Mouse (Mus musculus) C2C12 (cell line): Measurements from ENCODE around the gene Rab8b.

Source experiments
- CTCF ChIP-seq: IDR thresholded peaks from one replicate; pipeline ENCODE4 v1.5.1; 2011; ENCODE audit not compliant: control insufficient read depth, insufficient read depth, insufficient read length
- MYOD1 ChIP-seq: IDR thresholded peaks from one replicate; pipeline ENCODE4 v1.6.1; 2011; ENCODE audit warnings: low read depth; ENCODE audit not compliant: control insufficient read depth, insufficient read length
- MYOG ChIP-seq: IDR thresholded peaks from one replicate; pipeline ENCODE4 v1.6.1; 2011; ENCODE audit not compliant: control insufficient read depth, insufficient read length; ENCODE audit errors: extremely low read depth
- USF1 ChIP-seq: IDR thresholded peaks from one replicate; pipeline ENCODE4 v1.6.1; 2011; ENCODE audit warnings: low read depth, mild to moderate bottlenecking, control low read depth, moderate library complexity

GRCm38 (mm10) chr9:66881858-66882257 lies 37.6 kb downstream of the Rab8b start:
- TF ChIP-seq CTCF (no peak), MYOG (no peak), MYOD1 (no peak), USF1 (no peak)
